Mouse (Mus musculus) mouse embryonic stem cell (cell line): ENCODE results near the gene Gpr101.

Experiments used
- in situ Hi-C, 2 experiments: fragments of 300-500 bp; cut with MboI; formaldehyde crosslinking; loops; 1 replicate in 1 of 2; 3 replicates in 1 of 2; pipeline ENCODE4 v1.14.3; 2019 to 2020; ENCODE audit warnings: low sequenced_read_pairs in 2 of 2, low pct_unique_long_range_greater_than_20kb in 1 of 2, mixed read lengths in 1 of 2; ENCODE audit not compliant: unreplicated experiment in 1 of 2

The Gpr101 gene

DNA sequence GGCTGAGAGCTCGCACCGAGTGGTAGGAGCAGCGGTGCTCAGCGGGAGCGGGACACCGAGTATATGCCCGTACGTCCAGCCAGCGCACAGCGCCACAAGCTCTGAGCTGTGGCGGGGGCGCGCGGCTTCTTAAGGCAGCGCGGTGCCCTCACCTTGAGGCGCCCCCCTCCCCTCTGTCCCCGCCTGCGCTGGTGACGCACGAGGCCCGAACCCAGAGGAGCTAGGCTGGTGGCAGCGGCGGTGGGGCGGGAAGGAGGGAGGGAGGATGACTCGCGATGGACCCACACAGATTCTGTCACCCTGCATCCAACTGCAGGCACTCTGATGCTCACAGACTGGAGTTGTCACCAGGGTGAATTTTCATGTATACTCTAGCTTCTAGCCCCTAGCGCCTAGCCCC lies at the start of gene Gpr101:
Gpr101 (minus strand) TSS at position 124 of the 400 bp plus-strand sequence.
- in situ Hi-C loops, result no loop called here

DNA sequence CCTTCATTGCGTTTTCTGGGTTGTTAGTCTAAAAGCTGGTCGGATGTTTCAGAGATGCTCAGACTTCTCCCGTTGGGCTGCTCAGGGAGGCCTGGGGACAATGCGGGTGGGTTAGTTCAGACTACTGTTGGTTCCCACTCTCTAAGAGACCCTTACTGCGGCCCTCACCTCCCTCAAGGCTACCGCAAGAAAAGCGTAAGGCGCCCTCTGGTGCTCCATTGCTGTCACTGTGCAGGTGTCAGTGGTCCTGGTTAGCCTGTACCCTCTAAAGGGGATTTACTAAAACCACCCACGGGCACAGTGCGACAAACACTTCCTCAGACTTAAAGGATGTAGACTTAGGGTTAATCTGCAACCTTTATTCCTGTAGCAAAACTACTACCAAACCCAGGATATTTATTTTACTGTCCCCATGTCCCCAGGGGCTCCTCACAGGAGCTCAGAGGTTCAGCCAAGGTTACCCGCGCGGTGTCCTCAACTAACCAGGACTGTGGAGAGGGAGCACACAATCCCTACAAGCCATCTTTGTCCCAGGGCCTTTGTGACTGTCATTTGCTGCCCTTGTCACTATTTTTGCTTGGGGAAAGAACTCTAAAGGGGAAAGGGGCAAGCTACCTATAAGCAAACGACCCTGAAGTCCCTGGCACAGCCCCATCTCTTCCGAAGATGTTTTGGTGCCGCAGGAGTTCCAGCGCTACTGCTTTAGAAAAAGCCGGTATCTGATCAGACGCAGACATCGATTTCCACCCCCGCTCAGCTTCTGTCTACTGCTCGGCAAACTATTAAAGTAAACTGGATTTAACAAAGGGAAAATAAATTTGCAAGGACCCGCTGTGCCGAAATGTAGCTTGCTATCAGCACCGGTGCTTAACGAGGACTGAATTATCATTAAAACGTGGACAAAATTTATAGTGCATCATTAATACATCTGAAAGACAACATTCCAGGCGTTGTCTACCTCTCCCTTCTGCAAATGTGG lies 17.8 kb upstream of the Gpr101 start:
- in situ Hi-C loops, result no loop called here

DNA sequence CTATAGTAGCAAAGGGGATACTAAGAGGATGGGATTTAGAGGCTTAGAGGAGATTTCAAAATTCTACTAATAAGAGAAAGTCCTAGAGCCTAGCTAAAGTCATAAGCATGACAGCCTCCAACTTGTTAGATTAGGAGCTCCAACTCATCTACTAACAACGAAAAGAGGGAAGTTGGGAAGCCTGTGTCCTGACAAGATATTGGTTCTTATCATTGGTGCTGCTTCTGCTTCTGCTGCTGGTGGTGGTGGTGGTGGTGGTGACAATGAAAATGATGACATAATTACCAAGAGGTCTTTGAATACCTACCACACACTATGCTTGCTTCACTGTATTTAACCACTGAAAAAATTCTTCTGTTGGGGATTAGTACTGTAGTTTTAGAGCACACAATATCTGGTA lies 2.7 kb upstream of the Gpr101 start:
- in situ Hi-C loops, result no loop called here
